Mouse (Mus musculus) naive thymus-derived CD4-positive, alpha-beta T cell, adult 2 months (primary cell): ENCODE measurements around the gene Cenpt.

ENCODE experiments used
- DNase-seq: peaks from one replicate; pipeline ENCODE4 v3.0.0-alpha.2; 2011; ENCODE audit warnings: low read depth

The Cenpt gene

DNA sequence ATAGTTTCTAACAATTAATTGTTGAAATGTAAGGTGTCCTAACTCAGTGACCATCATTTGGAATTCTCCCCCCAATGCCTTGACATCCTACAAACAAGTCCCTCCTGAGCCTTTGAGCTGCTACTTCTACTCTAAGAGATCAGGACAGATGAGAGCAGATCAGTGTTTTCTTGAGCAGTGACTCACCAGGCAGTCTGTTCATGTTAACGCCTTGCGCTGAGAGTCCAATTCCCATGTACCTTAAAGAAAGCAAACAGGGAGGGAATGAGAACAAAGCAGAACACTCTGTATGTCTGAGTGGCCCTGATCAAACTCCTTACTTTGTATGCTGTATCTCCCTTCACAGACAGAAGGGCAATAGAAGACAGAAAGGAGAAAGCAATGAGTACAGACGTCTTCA, 47.7 kb downstream of the Cenpt start:
- no peak for DNase-seq

DNA sequence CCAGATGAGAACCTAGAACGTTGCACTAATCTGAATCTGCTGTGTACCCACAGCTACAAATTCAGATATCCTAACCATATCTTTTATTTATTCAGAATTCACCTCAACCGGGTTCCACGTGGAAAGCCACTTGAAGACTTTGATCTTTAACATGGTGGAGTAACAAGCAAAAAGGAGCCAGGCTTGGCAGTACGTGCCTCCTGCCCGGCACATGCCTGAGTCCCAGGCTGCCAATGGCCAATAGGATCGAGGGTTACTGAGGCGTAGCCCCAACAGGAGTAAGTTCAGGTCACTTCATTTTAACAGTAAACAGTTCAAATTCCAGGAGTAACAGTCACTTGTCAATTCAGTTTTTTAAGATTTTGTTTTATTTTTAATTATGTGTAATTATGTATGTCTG, 48.3 kb downstream of the Cenpt start:
- no peak for DNase-seq

DNA sequence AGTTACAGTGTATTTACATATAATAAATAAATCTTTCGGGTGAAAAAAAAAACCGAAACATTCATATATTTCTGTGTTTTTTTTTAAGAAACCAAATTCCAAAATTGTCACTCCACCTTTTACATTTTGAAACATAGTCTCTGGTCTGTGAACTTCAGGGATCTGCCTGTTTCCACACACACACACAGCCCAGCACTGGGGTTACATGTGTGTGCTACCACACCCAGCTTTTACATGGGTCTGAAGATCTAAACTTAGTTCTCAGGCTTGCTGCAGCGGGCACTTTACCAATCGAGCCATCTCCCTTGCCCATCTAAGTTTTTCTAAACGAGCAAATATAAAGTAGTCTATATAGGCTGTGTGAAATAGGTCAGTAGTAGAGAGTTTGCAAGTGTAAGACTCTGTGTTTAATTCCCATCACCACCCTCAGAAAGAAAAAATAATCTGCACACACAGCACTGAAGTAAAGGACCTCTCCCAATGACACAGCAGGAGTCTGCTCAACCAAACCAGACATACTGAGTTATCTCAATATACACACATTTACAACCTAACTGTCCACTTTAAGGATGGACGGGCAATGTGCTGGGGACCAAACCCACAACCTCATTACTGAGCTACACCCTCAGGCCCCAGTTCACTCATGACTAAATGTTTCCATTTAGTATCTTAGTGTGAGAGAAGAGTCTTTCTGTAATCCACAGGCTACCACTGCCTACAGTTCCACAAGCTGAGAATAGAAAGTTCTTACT, 51.7 kb downstream of the Cenpt start:
- no peak for DNase-seq

DNA sequence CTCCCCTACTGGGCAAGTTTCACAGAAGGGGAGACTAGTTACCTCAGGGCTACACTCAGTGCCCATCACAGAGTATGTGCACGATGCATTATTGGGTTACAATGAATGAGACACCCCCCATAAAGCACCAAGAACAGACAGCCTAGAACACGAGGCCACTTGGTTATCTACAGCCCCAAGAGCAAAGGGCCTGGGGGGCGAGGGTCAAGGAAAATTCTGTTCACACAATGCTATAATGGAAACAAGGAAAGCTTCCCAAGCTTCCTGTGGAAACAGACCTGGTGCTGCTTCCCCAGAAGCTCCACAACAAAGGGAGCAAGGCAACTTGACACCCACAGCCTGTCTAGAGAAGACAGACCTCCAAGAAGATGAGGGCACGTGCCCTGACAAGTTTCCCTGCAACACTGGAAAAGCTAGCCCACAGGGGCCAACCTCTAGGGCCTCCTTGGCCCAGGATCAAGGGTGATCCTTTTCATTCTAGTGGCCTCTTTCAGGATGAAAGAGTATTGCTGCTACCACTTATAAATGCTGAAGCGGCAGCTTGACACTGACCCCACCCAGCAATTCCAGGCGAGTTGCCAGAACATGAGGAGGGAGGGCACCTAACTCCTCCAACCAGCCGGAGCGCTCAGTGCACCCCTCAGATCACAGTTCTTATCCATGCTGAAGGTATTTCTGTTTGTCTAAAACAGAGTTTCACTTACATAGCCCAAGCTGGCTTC, 53.8 kb downstream of the Cenpt start:
- DNase-seq: no peak

DNA sequence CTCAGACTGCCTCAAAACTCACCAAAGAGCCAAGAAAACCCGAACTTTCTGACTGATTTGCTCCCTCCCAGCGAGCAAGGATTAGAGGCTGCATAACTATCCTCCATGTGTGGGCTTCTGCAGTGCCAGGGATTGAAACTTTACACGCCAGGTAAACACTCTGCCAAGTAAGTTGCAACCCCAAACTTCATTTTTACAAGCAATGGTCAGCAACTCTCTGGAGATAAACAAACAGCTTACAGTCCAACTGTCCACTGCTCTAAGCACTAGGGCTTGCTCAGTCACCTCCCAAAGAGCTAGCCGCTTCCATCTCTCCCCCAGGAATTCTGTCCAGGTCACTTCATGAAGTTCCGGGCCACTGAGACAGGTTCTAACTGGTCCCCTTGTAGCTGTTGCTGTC, 54.7 kb downstream of the Cenpt start:
- DNase-seq: no peak

DNA sequence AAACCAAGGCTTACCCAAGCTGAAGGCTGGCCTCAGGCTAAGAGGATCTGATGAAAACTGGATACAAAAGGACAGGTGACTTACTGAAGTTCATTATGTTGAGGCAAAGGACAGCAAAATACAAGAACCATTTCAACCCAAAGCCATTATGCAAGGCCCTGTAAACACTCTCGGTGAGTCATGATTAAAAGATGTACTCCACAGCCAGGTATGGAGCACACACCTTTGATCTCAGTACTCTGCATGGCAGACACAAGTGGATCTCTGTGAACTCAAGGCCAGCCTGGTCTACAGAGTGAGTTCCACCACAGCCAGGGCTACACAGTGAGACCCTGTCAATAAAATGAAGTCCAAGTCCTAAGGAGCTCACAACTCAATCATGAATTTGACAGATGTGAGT, 57.3 kb downstream of the Cenpt start:
- DNase-seq: no peak
